Mouse (Mus musculus) heart, adult 18-20 months (tissue): ENCODE results near the gene 1700020L24Rik. TPM values are rescaled to one million over a fixed set of nuclear protein-coding genes. Genes with fewer than 3 reads are reported as not detected.

Experiments used
- DNase-seq, 2 experiments: peaks; one replicate each; pipeline ENCODE4 v3.0.0; 2021 to 2022; ENCODE audit warnings: mixed read lengths in 1 of 2
- total RNA-seq, 2 experiments: library from RNA; stranded (reverse); gene quantifications; 2 replicates each; pipeline ENCODE4 v1.2.3; 2021

Gene 1700020L24Rik
- total RNA-seq, 2 experiments from 2014 or later: not detected

DNA sequence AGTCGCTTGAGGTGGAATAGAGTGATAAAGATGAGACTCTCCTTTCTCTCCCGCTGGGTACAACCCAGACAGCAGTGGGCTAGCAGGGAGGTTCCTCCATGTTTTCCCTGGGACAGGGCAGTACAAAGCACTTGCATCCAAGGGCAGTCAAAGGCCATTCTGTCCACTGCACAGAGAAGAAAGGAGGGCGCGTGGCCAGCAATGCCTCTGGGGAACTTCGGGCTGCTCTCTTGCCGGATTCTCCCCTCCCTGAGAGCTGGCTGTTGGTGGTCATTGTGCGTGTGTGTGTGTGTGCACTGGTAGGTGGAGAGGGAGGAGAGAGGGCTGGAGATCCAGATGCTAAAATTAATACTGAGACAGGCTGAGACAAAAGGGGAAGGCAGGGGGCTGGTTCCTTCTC is 3.8 kb downstream of the 1700020L24Rik start:
- DNase-seq: peak; percentile 69 to 78

DNA sequence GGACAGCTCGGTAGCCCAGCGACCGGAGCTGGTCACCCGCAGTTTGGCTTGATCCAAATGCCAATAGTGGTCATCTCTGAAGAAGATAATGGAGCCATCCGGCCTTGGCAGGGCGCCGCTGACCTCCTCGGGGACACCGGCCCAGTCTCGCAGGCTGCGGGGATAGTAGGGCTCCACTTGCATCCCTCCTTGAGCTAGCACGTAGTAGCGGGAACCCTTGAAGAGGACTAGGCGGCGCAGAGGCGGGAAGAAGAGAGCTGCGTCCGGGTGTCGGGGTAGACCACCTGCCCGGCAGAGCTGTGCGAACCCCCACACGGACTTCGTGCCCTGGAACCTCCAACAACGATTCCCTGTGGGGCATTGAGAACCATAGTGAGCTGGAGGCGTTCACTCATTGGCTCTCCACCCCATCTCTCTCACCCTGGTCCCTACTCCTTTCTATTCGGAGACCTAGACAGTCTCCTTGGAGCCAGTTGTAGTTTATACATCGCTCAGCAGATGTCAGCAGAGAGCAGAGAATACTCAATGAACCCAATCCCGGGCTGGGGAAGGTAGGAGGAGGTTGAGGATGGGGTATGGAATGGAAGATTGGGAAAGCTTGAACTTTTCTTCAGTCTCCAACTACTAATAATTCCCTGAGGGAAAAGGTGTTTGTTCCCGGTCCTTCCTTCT is 5.3 kb downstream of the 1700020L24Rik start:
- peak; percentile 79 to 94 for DNase-seq

DNA sequence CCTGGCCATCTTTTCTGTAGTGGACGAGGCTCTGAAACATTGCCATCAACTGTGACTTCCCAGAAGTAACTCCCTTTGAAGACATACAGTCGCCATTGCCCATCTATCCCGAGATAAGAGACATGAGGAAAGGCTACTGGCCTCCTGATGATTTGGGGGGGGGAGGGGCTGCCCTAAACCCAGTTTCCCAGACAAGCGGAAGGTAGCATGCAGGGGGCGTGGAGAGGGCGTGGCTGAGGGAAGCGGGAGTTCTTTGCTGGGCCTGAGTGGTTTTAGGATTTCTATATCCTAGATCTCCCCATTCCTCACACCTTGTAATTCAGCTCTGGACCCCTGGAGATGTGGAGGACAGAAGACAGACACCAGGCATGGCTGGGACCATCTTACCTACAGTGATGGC is 6.3 kb downstream of the 1700020L24Rik start:
- DNase-seq: no peak

GRCm38 (mm10) chr11:83445001-83445400 is 7.5 kb downstream of the 1700020L24Rik start:
- no peak for DNase-seq

DNA sequence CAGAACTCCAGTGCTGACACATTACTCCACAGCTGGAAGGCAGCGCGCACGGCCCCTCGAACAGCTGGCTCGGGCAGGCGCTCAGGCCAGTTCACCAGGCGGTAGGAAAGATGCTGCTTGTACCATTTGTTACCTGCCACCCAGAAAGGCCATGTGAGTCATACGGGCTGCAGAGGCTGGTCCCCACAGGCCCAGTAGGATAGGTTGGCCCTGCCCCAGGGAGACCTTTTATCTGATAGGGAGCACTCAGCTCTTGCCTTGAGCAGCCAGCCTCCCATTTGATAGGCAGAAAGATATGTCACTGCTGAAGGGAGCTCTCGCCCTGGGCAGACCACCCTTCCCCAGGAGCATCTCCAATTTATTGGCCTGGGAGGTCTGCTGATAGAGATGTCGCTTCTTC is 10.1 kb downstream of the 1700020L24Rik start:
- no peak for DNase-seq

DNA sequence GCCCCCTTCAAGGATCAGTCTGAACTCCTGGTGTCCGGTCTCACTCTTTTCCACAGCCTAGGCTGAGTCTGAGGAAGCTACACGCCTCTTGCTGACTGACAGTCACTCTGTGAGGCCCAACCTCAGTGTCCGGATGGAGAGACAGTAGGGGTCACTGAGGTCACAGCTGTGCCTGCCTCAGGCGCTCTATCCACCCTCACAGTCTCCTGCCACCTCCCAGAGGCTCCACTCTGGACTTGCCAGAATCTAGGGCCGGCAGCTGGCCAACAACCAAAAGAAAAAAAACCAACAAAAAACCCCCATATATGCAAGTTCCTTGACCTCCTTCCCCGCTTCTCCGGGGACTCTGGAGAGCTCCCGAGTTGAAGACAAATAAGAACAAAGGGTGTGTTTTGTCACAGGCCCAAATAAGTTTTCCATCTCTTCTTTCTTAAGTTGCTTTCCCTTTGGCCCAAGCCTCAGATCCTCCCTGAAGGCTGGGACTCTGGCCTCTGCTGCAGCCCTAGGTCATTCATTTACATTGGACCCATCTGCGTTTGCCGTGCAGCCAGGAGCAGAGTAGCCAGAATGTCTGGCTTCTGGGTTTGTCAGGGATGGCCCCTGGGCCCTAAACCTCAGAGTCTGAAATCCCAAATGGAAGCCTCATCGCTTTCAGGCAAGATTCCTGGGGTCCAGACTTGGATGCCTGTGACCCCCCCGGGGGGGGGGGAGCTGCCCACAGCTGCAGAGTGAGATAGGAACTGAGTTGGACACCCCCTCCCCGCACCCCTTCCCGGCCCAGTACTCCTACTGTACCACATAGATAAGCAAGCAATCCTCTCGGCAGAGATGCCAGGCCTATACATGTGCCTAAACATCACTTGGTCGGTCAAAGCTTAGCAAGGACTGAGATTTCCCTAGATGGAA is 10.8 kb downstream of the 1700020L24Rik start:
- DNase-seq: peak; percentile 67 to 77

DNA sequence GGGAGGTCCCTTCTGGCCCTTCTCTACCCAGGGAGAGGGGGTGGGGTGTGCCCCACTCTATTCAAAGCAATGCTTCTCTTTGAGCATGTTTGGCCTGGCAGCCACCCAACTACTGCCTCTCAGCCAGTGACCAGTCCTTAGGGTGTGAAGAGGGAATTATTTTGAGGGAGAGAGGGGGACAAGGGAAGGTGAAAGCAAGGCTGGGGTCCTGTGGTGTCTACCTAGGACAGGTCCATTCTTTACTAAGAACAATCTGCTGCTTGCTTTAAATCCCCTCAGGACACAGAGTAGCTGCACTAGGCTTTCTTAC is 11.4 kb downstream of the 1700020L24Rik start:
- peak; percentile 63 for DNase-seq

GRCm38 (mm10) chr11:83449298-83449697 is 11.8 kb downstream of the 1700020L24Rik start:
- no peak for DNase-seq

DNA sequence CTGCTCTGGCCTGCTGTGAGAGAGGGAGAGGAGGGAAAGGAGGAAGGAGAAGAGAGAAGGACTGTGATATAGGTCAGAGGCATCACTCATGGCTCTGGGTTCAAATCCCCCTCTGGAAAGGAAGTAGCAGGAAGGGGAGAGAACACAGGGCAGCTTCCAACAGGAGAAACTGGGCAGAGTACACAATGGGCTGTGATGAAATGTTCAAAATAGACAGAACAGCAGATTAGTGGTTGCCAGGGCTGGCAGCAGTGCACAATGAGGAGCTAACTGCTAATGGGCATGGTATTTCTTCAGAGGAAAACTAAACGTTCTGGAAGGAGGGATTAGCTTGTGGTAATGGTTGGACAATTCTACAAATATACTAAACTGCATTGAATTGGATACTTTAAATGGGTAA is 13.1 kb downstream of the 1700020L24Rik start:
- DNase-seq: no peak

- DNase-seq: no peak
Observed at GRCm38 (mm10) chr11:83451281-83451680, 13.8 kb downstream of the 1700020L24Rik start.

- peak; percentile 63 to 76 for DNase-seq
Observed at GRCm38 (mm10) chr11:83454548-83454947, 17.1 kb downstream of the 1700020L24Rik start.

DNA sequence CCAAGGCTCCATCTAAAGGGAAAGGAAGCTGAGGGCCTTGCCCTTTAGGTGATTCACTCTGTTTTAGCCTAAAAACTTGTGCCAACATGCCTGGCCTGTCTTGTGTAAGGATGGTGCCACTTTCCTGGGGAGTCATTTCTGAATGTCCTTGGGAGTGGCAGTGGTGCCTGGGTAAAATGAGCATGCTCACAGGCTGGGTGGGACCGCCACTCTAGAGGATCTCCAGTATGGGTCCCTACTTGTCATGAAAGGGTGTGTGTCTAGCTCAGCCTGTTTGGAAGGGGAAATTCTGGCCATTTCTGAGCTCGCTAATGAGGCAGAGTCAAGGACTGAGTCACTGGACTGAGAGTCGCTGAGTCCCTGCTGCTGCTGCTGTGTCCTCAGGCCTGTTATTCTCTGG is 18.1 kb downstream of the 1700020L24Rik start:
- no peak for DNase-seq

DNA sequence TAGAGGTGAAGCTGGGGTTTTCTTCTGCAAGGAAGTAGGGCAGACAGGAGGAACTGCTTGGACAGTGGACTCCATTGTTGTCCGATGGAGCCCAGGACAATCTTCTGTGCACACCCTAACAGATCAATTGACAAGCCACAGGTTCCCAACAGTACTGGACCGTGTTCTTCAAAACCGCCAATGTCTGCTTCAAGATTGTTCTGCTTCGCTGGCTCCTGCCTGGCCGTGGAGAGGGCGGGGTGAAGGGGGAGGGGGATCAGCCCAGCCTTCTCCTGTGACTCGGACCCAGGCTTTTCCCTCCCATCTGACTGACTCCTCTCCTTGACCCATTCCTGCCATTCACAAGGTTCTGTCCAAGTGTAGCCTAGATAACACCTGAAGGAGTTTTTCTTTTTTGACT is 19.8 kb downstream of the 1700020L24Rik start:
- no peak for DNase-seq

DNA sequence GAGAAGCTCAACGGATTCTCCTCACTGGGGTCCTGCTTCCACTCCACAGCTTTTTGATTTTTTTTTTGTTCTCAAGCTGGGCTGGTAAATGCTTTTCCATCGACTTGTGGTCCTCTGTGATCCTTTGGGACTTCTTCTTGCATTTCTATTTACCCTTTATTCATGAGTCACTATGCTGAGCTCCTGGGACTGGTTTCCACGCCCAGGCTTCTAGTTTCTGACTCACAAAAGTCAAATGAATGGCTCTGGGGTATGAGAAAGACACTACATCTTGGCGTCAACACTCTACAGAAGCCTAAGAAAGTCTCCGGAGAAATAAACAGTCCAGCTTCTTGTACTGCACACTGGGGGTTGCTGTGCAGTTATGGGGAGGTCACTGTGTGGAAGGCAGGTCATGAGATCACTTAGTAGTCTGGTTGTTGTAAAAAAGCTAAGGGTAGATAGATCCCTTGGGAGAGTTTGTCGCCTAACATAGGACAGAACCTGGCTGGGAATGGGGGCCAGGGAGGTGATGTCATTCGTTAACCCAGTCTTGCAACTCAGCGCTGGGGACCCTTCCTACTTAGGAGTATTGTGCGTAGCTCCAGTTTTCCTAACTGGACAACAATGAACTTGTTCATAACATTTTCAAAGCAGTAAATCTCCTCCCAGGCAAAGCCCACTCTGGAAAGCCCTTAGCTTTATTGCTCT is 20.6 kb downstream of the 1700020L24Rik start:
- peak in 1 of 2 experiments; percentile 71 for DNase-seq

DNA sequence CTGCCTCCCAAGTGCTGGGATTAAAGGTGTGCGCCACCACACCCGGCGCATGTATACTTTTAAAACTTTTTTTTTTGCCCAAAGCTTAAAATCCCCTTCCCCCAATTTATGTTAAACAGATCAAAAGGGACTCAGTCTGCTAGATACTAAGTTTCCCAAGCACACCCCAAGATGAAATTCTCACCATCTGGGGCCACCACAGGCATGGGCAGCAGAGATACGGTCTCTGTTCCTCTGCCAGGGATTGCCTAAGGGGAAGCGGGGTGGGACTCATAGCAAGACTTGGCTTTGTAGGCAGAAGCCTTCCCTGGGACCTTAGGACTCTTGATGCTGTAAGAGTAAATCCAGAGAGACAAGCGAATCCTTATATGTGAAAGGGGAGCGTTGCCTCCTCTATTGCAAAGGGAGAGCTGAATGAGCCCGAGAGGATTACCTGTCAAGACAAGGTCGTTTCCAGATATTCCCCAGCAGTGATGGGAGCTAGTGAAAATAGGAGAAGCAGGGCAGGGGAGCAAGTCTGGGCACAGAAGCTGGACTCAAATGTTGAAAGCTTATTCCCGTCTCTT is 24.1 kb downstream of the 1700020L24Rik start:
- no peak for DNase-seq

GRCm38 (mm10) chr11:83462711-83463244 is 25.3 kb downstream of the 1700020L24Rik start, which contains the start of gene Mmp28:
TSS of gene Mmp28 (minus strand) at chr11:83463071.
- DNase-seq: peak; percentile 79 to 84

GRCm38 (mm10) chr11:83465976-83466375 is 28.5 kb downstream of the 1700020L24Rik start:
- peak; percentile 77 to 83 for DNase-seq

GRCm38 (mm10) chr11:83467120-83467652 is 29.7 kb downstream of the 1700020L24Rik start:
- DNase-seq: peak; percentile 82 to 92

DNA sequence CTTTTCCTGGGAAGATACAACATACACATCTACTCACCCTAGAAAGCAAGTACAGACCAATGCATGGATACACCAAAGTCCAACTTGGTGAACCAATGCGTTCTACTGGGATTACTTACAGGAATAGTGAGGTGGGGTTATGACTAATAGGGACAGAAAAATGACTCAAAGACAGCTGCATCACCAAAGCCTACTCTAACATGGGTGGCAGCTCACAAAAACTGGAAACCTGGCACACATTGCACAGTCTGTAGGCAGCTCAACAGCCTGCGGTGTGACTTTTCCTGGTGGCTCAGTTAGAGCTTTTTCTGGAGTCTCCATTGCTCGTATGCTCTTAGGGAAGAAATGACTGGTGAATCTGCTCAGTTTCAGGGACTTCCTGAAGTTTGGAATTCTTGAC is 31.3 kb downstream of the 1700020L24Rik start:
- DNase-seq: no peak

GRCm38 (mm10) chr11:83471766-83472165 is 34.3 kb downstream of the 1700020L24Rik start:
- peak in 1 of 2 experiments; percentile 3 for DNase-seq

DNA sequence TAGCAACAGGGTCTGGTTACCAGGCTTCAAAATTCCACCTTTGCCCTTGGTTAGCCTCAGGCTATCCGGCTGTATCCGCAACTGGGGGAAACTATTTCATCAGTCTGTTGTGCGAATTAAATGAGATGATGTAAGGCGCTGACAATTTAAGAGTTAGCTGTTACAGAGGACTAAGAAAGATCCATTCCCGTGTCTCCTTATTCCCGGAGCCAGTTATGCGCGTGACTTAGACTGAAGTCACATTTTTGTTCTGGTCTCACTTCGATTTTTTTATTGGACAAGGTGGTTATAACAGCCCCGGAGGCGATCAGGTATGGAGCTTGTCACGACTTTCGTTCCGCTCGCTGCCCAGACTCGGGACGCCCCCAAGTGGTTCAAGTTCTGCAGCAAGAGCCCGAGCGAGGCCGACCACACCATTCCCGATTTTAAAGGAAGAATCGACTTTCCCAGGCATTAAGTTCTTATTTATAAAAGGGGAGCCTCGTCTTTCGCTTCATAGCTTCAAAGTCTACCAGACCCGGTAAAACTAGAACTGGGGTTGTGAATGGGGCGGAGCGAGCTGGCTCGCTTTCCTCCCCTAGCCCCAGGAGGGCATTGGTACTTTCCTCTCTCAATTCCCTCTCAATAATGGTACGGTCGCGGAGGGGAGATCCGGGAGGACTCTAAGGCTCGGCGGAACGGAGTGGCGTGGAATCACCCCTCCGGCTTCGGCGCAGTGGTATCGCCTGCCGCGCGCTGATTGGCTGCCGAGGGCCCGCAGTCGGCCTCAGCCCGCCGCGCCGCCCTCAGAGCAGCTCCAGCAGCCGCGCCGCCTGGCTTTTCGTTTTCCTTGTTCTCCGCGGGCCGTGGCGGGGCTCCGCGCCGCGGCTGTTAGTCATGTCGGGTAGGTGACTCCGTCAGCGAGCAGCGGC is 35.1 kb downstream of the 1700020L24Rik start, which contains the start of gene Taf15:
TSS of gene Taf15 (plus strand) at position 763 of the 911 bp plus-strand sequence.
- DNase-seq: peak; percentile 98 to 99
